Mouse (Mus musculus): ENCODE data around the gene Ift122.
A peak's percentile ranks its signal among the peaks of the same experiment; 100 is the strongest.

Ift122 gene

GRCm38 (mm10) chr6:115892363-115892762 is 39.1 kb downstream of the Ift122 start:
- no peak for DNase-seq

GRCm38 (mm10) chr6:115896346-115896745 is 43.1 kb downstream of the Ift122 start:
- no peak for DNase-seq

GRCm38 (mm10) chr6:115897117-115897516 is 43.8 kb downstream of the Ift122 start:
- DNase-seq, result no peak

- no peak for DNase-seq
Observed at GRCm38 (mm10) chr6:115897926-115898520, 44.8 kb downstream of the Ift122 start.

GRCm38 (mm10) chr6:115901062-115901461 is 47.8 kb downstream of the Ift122 start:
- DNase-seq, result peak; percentile 82

- no peak for DNase-seq
Observed at GRCm38 (mm10) chr6:115901489-115901931, 48.2 kb downstream of the Ift122 start.

GRCm38 (mm10) chr6:115902545-115902944 is 49.3 kb downstream of the Ift122 start:
- no peak for DNase-seq

- no peak for DNase-seq
Observed at GRCm38 (mm10) chr6:115905568-115905967, 52.3 kb downstream of the Ift122 start.

- DNase-seq, result no peak
Observed at GRCm38 (mm10) chr6:115906455-115906854, 53.2 kb downstream of the Ift122 start.

GRCm38 (mm10) chr6:115906871-115907270 is 53.6 kb downstream of the Ift122 start:
- DNase-seq, result no peak

- no peak for DNase-seq
Observed at GRCm38 (mm10) chr6:115908421-115908982, 55.2 kb downstream of the Ift122 start.

- no peak for DNase-seq
Observed at GRCm38 (mm10) chr6:115909052-115909451, 55.8 kb downstream of the Ift122 start.

- DNase-seq, result no peak
Observed at GRCm38 (mm10) chr6:115909940-115910339, 56.7 kb downstream of the Ift122 start.

GRCm38 (mm10) chr6:115911763-115912162 is 58.5 kb downstream of the Ift122 start:
- no peak for DNase-seq

GRCm38 (mm10) chr6:115913482-115913881 is 60.2 kb downstream of the Ift122 start:
- DNase-seq, result no peak

GRCm38 (mm10) chr6:115914511-115915202 is 61.4 kb downstream of the Ift122 start:
- peak; percentile 59 for DNase-seq

- peak; percentile 60 for DNase-seq
Observed at GRCm38 (mm10) chr6:115915601-115916445, 62.6 kb downstream of the Ift122 start.

- no peak for DNase-seq
Observed at GRCm38 (mm10) chr6:115916611-115917010, 63.3 kb downstream of the Ift122 start.

- DNase-seq, result no peak
Observed at GRCm38 (mm10) chr6:115918615-115919014, 65.3 kb downstream of the Ift122 start.

GRCm38 (mm10) chr6:115919876-115920275 is 66.6 kb downstream of the Ift122 start:
- DNase-seq, result no peak

GRCm38 (mm10) chr6:115924829-115925228 is 71.6 kb downstream of the Ift122 start:
- DNase-seq, result no peak

GRCm38 (mm10) chr6:115926416-115926815 is 73.1 kb downstream of the Ift122 start:
- DNase-seq, result no peak

Data from right cerebral cortex, postnatal 25 days (tissue).